Mouse (Mus musculus) MEL (cell line): ENCODE results near the gene Vps13d. TPM values are rescaled to one million over a fixed set of nuclear protein-coding genes. Genes with fewer than 3 reads are reported as not detected.

ENCODE experiments used
- DNase-seq: peaks from one replicate; pipeline ENCODE4 v3.0.0; 2011; ENCODE audit warnings: low read depth, low spot score
- H3K27ac ChIP-seq: 2 replicates; pipeline ENCODE4 v1.5.1; 2012; ENCODE audit warnings: low read depth, mild to moderate bottlenecking, control low read depth, low read length, moderate library complexity; ENCODE audit not compliant: control insufficient read depth
- H3K27me3 ChIP-seq, 2 experiments: fragments of 150-350 bp in 1 of 2; sonication (generic) in 1 of 2; 2 replicates each; pipeline ENCODE4 v1.6.1; 2012; ENCODE audit warnings: low read length in 2 of 2, mild to moderate bottlenecking in 2 of 2, improper control_type of control experiment in 1 of 2, moderate library complexity in 1 of 2; ENCODE audit not compliant: insufficient read depth in 2 of 2, control insufficient read depth in 1 of 2
- H3K36me3 ChIP-seq, 2 experiments: 2 replicates each; pipeline ENCODE4 v1.6.1; 2012 to 2014; ENCODE audit warnings: low read length in 2 of 2, improper control_type of control experiment in 1 of 2, inconsistent platforms in 1 of 2, mild to moderate bottlenecking in 1 of 2; ENCODE audit not compliant: insufficient read depth in 2 of 2, control insufficient read depth in 1 of 2
- H3K4me1 ChIP-seq, 2 experiments: fragments of 150-350 bp in 1 of 2; sonication (generic) in 1 of 2; 2 replicates each; pipeline ENCODE4 v1.6.1; 2012; ENCODE audit warnings: low read length in 2 of 2, improper control_type of control experiment in 1 of 2, mild to moderate bottlenecking in 1 of 2; ENCODE audit not compliant: insufficient read depth in 2 of 2, control insufficient read depth in 1 of 2
- H3K4me3 ChIP-seq, 2 experiments: fragments of 150-350 bp in 1 of 2; sonication (generic) in 1 of 2; 2 replicates each; pipeline ENCODE4 v1.5.1; 2012; ENCODE audit warnings: low read depth in 2 of 2, low read length in 2 of 2, mild to moderate bottlenecking in 2 of 2, moderate library complexity in 2 of 2, control low read depth in 1 of 2, improper control_type of control experiment in 1 of 2; ENCODE audit not compliant: control insufficient read depth in 1 of 2, insufficient read depth in 1 of 2
- H3K79me2 ChIP-seq: 2 replicates; pipeline ENCODE4 v1.6.1; 2012; ENCODE audit warnings: mild to moderate bottlenecking, low read length, moderate library complexity; ENCODE audit not compliant: control insufficient read depth, poor library complexity, insufficient read depth
- H3K9ac ChIP-seq: 2 replicates; pipeline ENCODE4 v1.6.1; 2012; ENCODE audit warnings: low read depth, mild to moderate bottlenecking, control low read depth, low read length, moderate library complexity; ENCODE audit not compliant: control insufficient read depth, poor library complexity, severe bottlenecking
- H3K9me3 ChIP-seq: fragments of 150-350 bp; sonication (generic); replicated peaks from 2 replicates; pipeline ENCODE4 v1.6.1; 2012; ENCODE audit warnings: mild to moderate bottlenecking, low read length, improper control_type of control experiment, moderate library complexity; ENCODE audit not compliant: insufficient read depth
- BHLHE40 ChIP-seq: IDR thresholded peaks from 2 replicates; pipeline ENCODE4 v1.6.1; 2012; ENCODE audit warnings: low read depth, mild to moderate bottlenecking, inconsistent platforms, low read length, improper control_type of control experiment, borderline replicate concordance
- CHD2 ChIP-seq: IDR thresholded peaks from 2 replicates; pipeline ENCODE4 v1.6.1; 2011; ENCODE audit warnings: low read length, improper control_type of control experiment
- CTCF ChIP-seq, 3 experiments: IDR thresholded peaks in 2 of 3; conservative IDR thresholded peaks in 1 of 3; 2 replicates each; pipeline ENCODE4 v1.5.1; 2011 to 2012; ENCODE audit warnings: low read length in 3 of 3, low read depth in 2 of 3, mild to moderate bottlenecking in 2 of 3, improper control_type of control experiment in 1 of 3, inconsistent platforms in 1 of 3, mixed read lengths in 1 of 3, moderate library complexity in 1 of 3; ENCODE audit not compliant: control insufficient read depth in 1 of 3, insufficient read depth in 1 of 3, poor library complexity in 1 of 3, severe bottlenecking in 1 of 3
- EP300 ChIP-seq, 2 experiments: IDR thresholded peaks; 2 replicates each; pipeline ENCODE4 v1.6.1; 2011; ENCODE audit warnings: improper control_type of control experiment in 2 of 2, low read length in 2 of 2, low read depth in 1 of 2, mild to moderate bottlenecking in 1 of 2
- ETS1 ChIP-seq: IDR thresholded peaks from 2 replicates; pipeline ENCODE4 v1.6.1; 2012; ENCODE audit warnings: low read depth, mild to moderate bottlenecking, inconsistent platforms, low read length, improper control_type of control experiment, moderate library complexity
- GATA1 ChIP-seq: IDR thresholded peaks from 2 replicates; pipeline ENCODE4 v1.6.1; 2011; ENCODE audit warnings: low read depth, low read length, improper control_type of control experiment
- HCFC1 ChIP-seq: IDR thresholded peaks from 2 replicates; pipeline ENCODE4 v1.6.1; 2012; ENCODE audit warnings: low read depth, mild to moderate bottlenecking, inconsistent platforms, low read length, improper control_type of control experiment, moderate library complexity
- JUND ChIP-seq: IDR thresholded peaks from 2 replicates; pipeline ENCODE4 v1.6.1; 2011; ENCODE audit warnings: low read depth, mild to moderate bottlenecking, improper control_type of control experiment, low read length
- MAFK ChIP-seq: IDR thresholded peaks from 2 replicates; pipeline ENCODE4 v1.6.1; 2011; ENCODE audit warnings: low read depth, mild to moderate bottlenecking, low read length, improper control_type of control experiment, borderline replicate concordance
- MAX ChIP-seq: IDR thresholded peaks from 2 replicates; pipeline ENCODE4 v1.6.1; 2011; ENCODE audit warnings: low read length, improper control_type of control experiment
- MAZ ChIP-seq: IDR thresholded peaks from 2 replicates; pipeline ENCODE4 v1.6.1; 2012; ENCODE audit warnings: low read depth, mild to moderate bottlenecking, inconsistent platforms, low read length, improper control_type of control experiment
- MEF2A ChIP-seq: IDR thresholded peaks from 2 replicates; pipeline ENCODE4 v1.6.1; 2014; ENCODE audit warnings: low read depth, mild to moderate bottlenecking, inconsistent platforms, low read length, improper control_type of control experiment; ENCODE audit not compliant: poor library complexity, insufficient replicate concordance, severe bottlenecking; ENCODE audit errors: extremely low read depth
- MXI1 ChIP-seq: IDR thresholded peaks from 2 replicates; pipeline ENCODE4 v1.6.1; 2011; ENCODE audit warnings: mild to moderate bottlenecking, low read depth, low read length, improper control_type of control experiment
- NRF1 ChIP-seq: IDR thresholded peaks from 2 replicates; pipeline ENCODE4 v1.6.1; 2014; ENCODE audit warnings: low read depth, mild to moderate bottlenecking, inconsistent platforms, low read length, improper control_type of control experiment, moderate library complexity; ENCODE audit not compliant: poor library complexity, insufficient read depth, severe bottlenecking
- POLR2AphosphoS2 ChIP-seq: IDR thresholded peaks from 2 replicates; pipeline ENCODE4 v1.6.1; 2011; ENCODE audit warnings: low read length, improper control_type of control experiment
- SIN3A ChIP-seq: IDR thresholded peaks from 2 replicates; pipeline ENCODE4 v1.6.1; 2012; ENCODE audit warnings: low read length, improper control_type of control experiment, inconsistent platforms
- SMC3 ChIP-seq: IDR thresholded peaks from 2 replicates; pipeline ENCODE4 v1.6.1; 2011; ENCODE audit warnings: low read depth, low read length, improper control_type of control experiment
- TAL1 ChIP-seq: IDR thresholded peaks from 2 replicates; pipeline ENCODE4 v1.6.1; 2012; ENCODE audit warnings: mild to moderate bottlenecking, inconsistent platforms, low read length, moderate library complexity, mixed read lengths
- TBP ChIP-seq: IDR thresholded peaks from 2 replicates; pipeline ENCODE4 v1.8.0; 2011; ENCODE audit warnings: low read depth, low read length, improper control_type of control experiment
- USF2 ChIP-seq, 2 experiments: IDR thresholded peaks; 2 replicates each; pipeline ENCODE4 v1.6.1; 2011 to 2012; ENCODE audit warnings: improper control_type of control experiment in 2 of 2, low read length in 2 of 2, borderline replicate concordance in 1 of 2, inconsistent platforms in 1 of 2, low read depth in 1 of 2, mild to moderate bottlenecking in 1 of 2; ENCODE audit not compliant: insufficient read depth in 1 of 2
- ZKSCAN1 ChIP-seq: IDR thresholded peaks from 2 replicates; pipeline ENCODE4 v1.6.1; 2012; ENCODE audit warnings: low read depth, mild to moderate bottlenecking, inconsistent platforms, low read length, improper control_type of control experiment, moderate library complexity
- polyA plus RNA-seq, 2 experiments: library from polyadenylated mRNA; stranded (reverse) in 1 of 2; unstranded in 1 of 2; fragments of >175 nt in 1 of 2; fragments of >200 nt in 1 of 2; gene quantifications; 2 replicates each; pipeline versions ENCODE4 v1.2.1 to v1.2.4; 2012; ENCODE audit warnings: low replicate concordance in 2 of 2, low read depth in 1 of 2; ENCODE audit not compliant: insufficient read length in 2 of 2, insufficient read depth in 1 of 2, missing spikeins in 1 of 2
- total RNA-seq: library from RNA; depleted of rRNA; stranded (reverse); fragments of 300-350 nt; gene quantifications from 2 replicates; pipeline ENCODE4 v1.2.3, GENCODE M21; 2012

Gene Vps13d
- total and polyA plus RNA-seq, 3 experiments, result 8.9 to 14.5 (median 13.2) TPM

- Histone ChIP-seq H3K36me3 (peaks cover 3 to 7% of the 10 kb centered on the region in 2 experiments), H3K27me3 (no peaks in the 10 kb centered on the region), H3K4me3 (no peak overlapping the region), H3K4me1 (peaks cover 0 to 7% of the 10 kb centered on the region in 2 experiments; a peak in 2 of 4 replicates), H3K9ac (no peak overlapping the region), H3K27ac (no peak overlapping the region), H3K79me2 (no peaks in the 10 kb centered on the region), H3K9me3 (no peaks in the 10 kb centered on the region)
- peak; percentile 36 for DNase-seq
- TF ChIP-seq MXI1 (no peak), JUND (no peak), MAX (no peak), TBP (no peak), ZKSCAN1 (no peak), SIN3A (no peak), TAL1 (peak; percentile 41; the same call in 1 of the 2 replicates), GATA1 (no peak; the same call in 1 of the 2 replicates), USF2 (IDR thresholded peaks at IDR 0.05; ENCODE audit: borderline replicate concordance in 1 of 2, insufficient read depth in 1 of 2, low read depth in 1 of 2, low read length in 2 of 2) (no peak), ETS1 (no peak), NRF1 (no peak), BHLHE40 (no peak), EP300 (IDR thresholded peaks at IDR 0.05; ENCODE audit: low read depth in 1 of 2, low read length in 2 of 2) (peak; percentile 7 to 31; a peak in 1 of 4 replicates), MAZ (no peak), HCFC1 (no peak), POLR2AphosphoS2 (no peak), MAFK (no peak)
Measured at GRCm38 (mm10) chr4:145079324-145079723, 115.5 kb downstream of the Vps13d start.

GRCm38 (mm10) chr4:145074276-145074675, 120.5 kb downstream of the Vps13d start:
- H3K9me3 ChIP-seq, result no peaks in the 10 kb centered on the region
- no peak overlapping the region for H3K9ac ChIP-seq
- no peak for TF ChIP-seq CHD2
- no peak for TF ChIP-seq TBP
- no peak for TF ChIP-seq HCFC1
- TF ChIP-seq CTCF (IDR thresholded peaks at IDR 0.05 in 2 of 3, conservative IDR thresholded peaks at IDR 0.05 in 1 of 3; ENCODE audit: control insufficient read depth in 1 of 3, insufficient read depth in 1 of 3, low read depth in 2 of 3, low read length in 3 of 3, poor library complexity in 1 of 3, severe bottlenecking in 1 of 3), result no peak
- TF ChIP-seq MEF2A, result no peak
- no peak for TF ChIP-seq SMC3
- no peak for TF ChIP-seq GATA1
- TF ChIP-seq USF2 (IDR thresholded peaks at IDR 0.05; ENCODE audit: borderline replicate concordance in 1 of 2, insufficient read depth in 1 of 2, low read depth in 1 of 2, low read length in 2 of 2), result no peak
- no peak for TF ChIP-seq BHLHE40
- no peaks in the 10 kb centered on the region for H3K27me3 ChIP-seq
- no peaks in the 10 kb centered on the region; a peak in 3 of 4 replicates for H3K36me3 ChIP-seq
- peaks cover 0 to 2% of the 10 kb centered on the region in 2 experiments; a peak in 1 of 4 replicates for H3K4me1 ChIP-seq
- H3K79me2 ChIP-seq, result no peaks in the 10 kb centered on the region
- no peak overlapping the region for H3K4me3 ChIP-seq
- no peak overlapping the region for H3K27ac ChIP-seq
- DNase-seq, result no peak
